Mouse (Mus musculus) intestine, embryonic 15.5 days (tissue): ENCODE results near the gene Six5. TPM values are rescaled to one million over a fixed set of nuclear protein-coding genes. Genes with fewer than 3 reads are reported as not detected.

ENCODE experiments used
- ATAC-seq: fragments of 200-750 bp; cut with Nextera tagmentation; 2 replicates; pipeline ENCODE4 v1.8.0; 2017; ENCODE audit warnings: moderate TSS enrichment, moderate library complexity
- H3K27ac ChIP-seq: fragments of 300-500 bp; sonication (generic); 2 replicates; pipeline ENCODE4 v1.5.1; 2015; ENCODE audit warnings: mild to moderate bottlenecking, inconsistent platforms
- H3K27me3 ChIP-seq: fragments of 300-500 bp; sonication (generic); replicated peaks from 2 replicates; pipeline ENCODE4 v1.6.1; 2015; ENCODE audit warnings: inconsistent platforms
- H3K36me3 ChIP-seq: fragments of 300-500 bp; sonication (generic); 2 replicates; pipeline ENCODE4 v1.6.1; 2015; ENCODE audit warnings: inconsistent platforms
- H3K4me1 ChIP-seq: fragments of 300-500 bp; sonication (generic); replicated peaks from 2 replicates; pipeline ENCODE4 v1.6.1; 2015; ENCODE audit warnings: inconsistent platforms
- H3K4me2 ChIP-seq: fragments of 300-500 bp; sonication (generic); replicated peaks from 2 replicates; pipeline ENCODE4 v1.6.1; 2015; ENCODE audit warnings: mild to moderate bottlenecking, inconsistent platforms
- H3K4me3 ChIP-seq: fragments of 300-500 bp; sonication (generic); replicated peaks from 2 replicates; pipeline ENCODE4 v1.5.1; 2015; ENCODE audit warnings: inconsistent platforms
- H3K9ac ChIP-seq: fragments of 300-500 bp; sonication (generic); 2 replicates; pipeline ENCODE4 v1.6.1; 2015; ENCODE audit warnings: inconsistent platforms
- H3K9me3 ChIP-seq: fragments of 300-500 bp; sonication (generic); 2 replicates; pipeline ENCODE4 v1.6.1; 2016; ENCODE audit warnings: inconsistent platforms
- WGBS: fragments of 180-500 bp; shearing (Covaris S2); methylation state at CpG from one replicate; pipeline ENCODE4 v1.1.7; 2015; 5-methylcytosine and 5-hydroxymethylcytosine counted together
- polyA plus RNA-seq: library from polyadenylated mRNA; unstranded; fragments of >200 nt; fragmentation: Nextera tagmentation; extraction: Ambion mirVana; gene quantifications from 2 replicates; pipeline ENCODE4 v1.2.1, GENCODE M21; 2015

The Six5 gene
- 8.7 and 8.8 TPM in 2 replicates for polyA plus RNA-seq

- 3% methylated on average over 23 of the region's 36 CpGs for WGBS
- Histone ChIP-seq H3K9ac (peak within 1 kb of the TSS; percentile 84), H3K4me1 (peaks cover 39% of the 10 kb centered on the region), H3K9me3 (no peaks in the 10 kb centered on the region), H3K4me2 (peak within 1 kb of the TSS; percentile 93), H3K4me3 (peak within 1 kb of the TSS; percentile 77), H3K36me3 (0 out of 2 replicates have a peak, but pooled peaks cover 4% of the 10 kb centered on the region), H3K27me3 (no peaks in the 10 kb centered on the region; the same call in 1 of the 2 replicates), H3K27ac (peak within 1 kb of the TSS; percentile 97)
- ATAC-seq = peak; percentile 11
These were observed at the start of gene Six5 for GRCm38 (mm10) chr7:19094471-19094825. TSS of gene Six5 (plus strand) at chr7:19094594.

GRCm38 (mm10) chr7:19044616-19045015 is 49.8 kb upstream of the Six5 start:
- Histone ChIP-seq H3K27ac (no peak overlapping the region), H3K9me3 (no peaks in the 10 kb centered on the region), H3K27me3 (no peaks in the 10 kb centered on the region), H3K36me3 (peaks cover 81% of the 10 kb centered on the region), H3K4me1 (no peaks in the 10 kb centered on the region), H3K9ac (no peak overlapping the region), H3K4me2 (no peak overlapping the region), H3K4me3 (no peak overlapping the region)
- no peak for ATAC-seq
- 96% methylated on average over 6 of the region's 6 CpGs for WGBS

- H3K36me3 ChIP-seq = peaks cover 78% of the 10 kb centered on the region
- ATAC-seq = no peak
- no peaks in the 10 kb centered on the region for H3K27me3 ChIP-seq
- H3K4me2 ChIP-seq = no peak overlapping the region
- H3K4me3 ChIP-seq = no peak overlapping the region
- H3K27ac ChIP-seq = no peak overlapping the region
- 92% methylated on average over 11 of the region's 11 CpGs for WGBS
- H3K9ac ChIP-seq = no peak overlapping the region
- H3K4me1 ChIP-seq = no peaks in the 10 kb centered on the region
- no peaks in the 10 kb centered on the region for H3K9me3 ChIP-seq
These were observed 47.9 kb upstream of the Six5 start for GRCm38 (mm10) chr7:19046286-19047069.

- Histone ChIP-seq H3K4me1 (no peaks in the 10 kb centered on the region), H3K9ac (no peak overlapping the region), H3K27ac (no peak overlapping the region), H3K4me2 (no peak overlapping the region), H3K4me3 (no peak overlapping the region), H3K36me3 (peaks cover 66% of the 10 kb centered on the region), H3K27me3 (no peaks in the 10 kb centered on the region), H3K9me3 (no peaks in the 10 kb centered on the region)
- no peak for ATAC-seq
- 82% methylated on average over 14 of the region's 14 CpGs for WGBS
These were observed 46.3 kb upstream of the Six5 start for GRCm38 (mm10) chr7:19048006-19048527.

GRCm38 (mm10) chr7:19049252-19049651 is 45.1 kb upstream of the Six5 start:
- H3K4me1 ChIP-seq = peaks cover 6% of the 10 kb centered on the region; the same call in 1 of the 2 replicates
- no peak overlapping the region for H3K4me3 ChIP-seq
- H3K4me2 ChIP-seq = no peak overlapping the region
- no peak overlapping the region for H3K9ac ChIP-seq
- peaks cover 58% of the 10 kb centered on the region for H3K36me3 ChIP-seq
- 85% methylated on average over 5 of the region's 5 CpGs for WGBS
- no peaks in the 10 kb centered on the region for H3K27me3 ChIP-seq
- no peak for ATAC-seq
- no peak overlapping the region for H3K27ac ChIP-seq
- no peaks in the 10 kb centered on the region for H3K9me3 ChIP-seq

- Histone ChIP-seq H3K4me3 (no peak overlapping the region), H3K27me3 (no peaks in the 10 kb centered on the region), H3K4me2 (no peak overlapping the region), H3K9me3 (no peaks in the 10 kb centered on the region), H3K4me1 (peaks cover 9% of the 10 kb centered on the region; the same call in 1 of the 2 replicates), H3K27ac (no peak overlapping the region), H3K9ac (no peak overlapping the region), H3K36me3 (peaks cover 51% of the 10 kb centered on the region)
- no peak for ATAC-seq
- 84% methylated on average over 8 of the region's 8 CpGs for WGBS
These were observed 44.2 kb upstream of the Six5 start for GRCm38 (mm10) chr7:19050172-19050571.

- ATAC-seq = no peak
- H3K4me2 ChIP-seq = no peak overlapping the region
These were observed 43.2 kb upstream of the Six5 start for GRCm38 (mm10) chr7:19051161-19051560.

GRCm38 (mm10) chr7:19052345-19053135 is 41.9 kb upstream of the Six5 start:
- H3K27me3 ChIP-seq = no peaks in the 10 kb centered on the region
- H3K4me2 ChIP-seq = no peak overlapping the region
- peaks cover 29% of the 10 kb centered on the region for H3K36me3 ChIP-seq
- H3K27ac ChIP-seq = no peak overlapping the region
- H3K4me3 ChIP-seq = no peak overlapping the region
- no peak for ATAC-seq
- peaks cover 9% of the 10 kb centered on the region; the same call in 1 of the 2 replicates for H3K4me1 ChIP-seq
- H3K9me3 ChIP-seq = no peaks in the 10 kb centered on the region
- no peak overlapping the region for H3K9ac ChIP-seq
- whole genome bisulfite sequencing = 85% methylated on average over 15 of the region's 15 CpGs

More at GRCm38 (mm10) chr7:19051161-19051560, 43.2 kb upstream of the Six5 start:
- Histone ChIP-seq H3K4me3 (no peak overlapping the region), H3K9me3 (no peaks in the 10 kb centered on the region), H3K27ac (no peak overlapping the region), H3K36me3 (peaks cover 41% of the 10 kb centered on the region), H3K27me3 (no peaks in the 10 kb centered on the region), H3K4me1 (peaks cover 9% of the 10 kb centered on the region; the same call in 1 of the 2 replicates), H3K9ac (no peak overlapping the region)
- 61% methylated on average over 4 of the region's 4 CpGs for WGBS

- Histone ChIP-seq H3K9me3 (no peaks in the 10 kb centered on the region), H3K27ac (no peak overlapping the region), H3K36me3 (peaks cover 23% of the 10 kb centered on the region), H3K4me2 (no peak overlapping the region), H3K9ac (no peak overlapping the region), H3K4me3 (no peak overlapping the region), H3K4me1 (peaks cover 9% of the 10 kb centered on the region; the same call in 1 of the 2 replicates), H3K27me3 (no peaks in the 10 kb centered on the region)
- no peak for ATAC-seq
- WGBS = 90% methylated on average over 7 of the region's 7 CpGs
These were observed 41.3 kb upstream of the Six5 start for GRCm38 (mm10) chr7:19053136-19053532.

GRCm38 (mm10) chr7:19054047-19054776 is 40.2 kb upstream of the Six5 start, which contains the start of gene Rsph6a:
TSS of gene Rsph6a (plus strand) at chr7:19054690.
- ATAC-seq = peak; percentile 38; the same call in 1 of the 2 replicates
- 36% methylated on average over 33 of the region's 33 CpGs for WGBS

GRCm38 (mm10) chr7:19054777-19055076 is 39.7 kb upstream of the Six5 start:
- peaks cover 15% of the 10 kb centered on the region for H3K36me3 ChIP-seq
- no peaks in the 10 kb centered on the region for H3K27me3 ChIP-seq
- H3K4me3 ChIP-seq = no peak overlapping the region
- no peak overlapping the region for H3K9ac ChIP-seq
- H3K27ac ChIP-seq = no peak overlapping the region
- no peak overlapping the region for H3K4me2 ChIP-seq
- ATAC-seq = 0 out of 2 replicates have a peak, but pooled peaks have one; percentile 14
- H3K4me1 ChIP-seq = peaks cover 9% of the 10 kb centered on the region; the same call in 1 of the 2 replicates
- 77% methylated on average over 9 of the region's 9 CpGs for WGBS
- no peaks in the 10 kb centered on the region for H3K9me3 ChIP-seq

More at GRCm38 (mm10) chr7:19054047-19054776, 40.2 kb upstream of the Six5 start, which contains the start of gene Rsph6a:
- no peak within 1 kb of the TSS for H3K27ac ChIP-seq
- H3K9me3 ChIP-seq = no peaks in the 10 kb centered on the region
- 0 out of 2 replicates have a peak within 1 kb of the TSS, but pooled peaks have one; percentile 19 for H3K4me2 ChIP-seq
- H3K4me3 ChIP-seq = no peak within 1 kb of the TSS
- peaks cover 9% of the 10 kb centered on the region; the same call in 1 of the 2 replicates for H3K4me1 ChIP-seq
- H3K36me3 ChIP-seq = peaks cover 18% of the 10 kb centered on the region
- no peak within 1 kb of the TSS for H3K9ac ChIP-seq
- no peaks in the 10 kb centered on the region for H3K27me3 ChIP-seq
